Mouse (Mus musculus): ENCODE measurements around the gene Zfp536. TPM values are rescaled to one million over a fixed set of nuclear protein-coding genes. Genes with fewer than 3 reads are reported as not detected.

Zfp536 gene
- polyA plus RNA-seq, 1 experiment from 2014 or later, result 3.7 TPM

- Histone ChIP-seq H3K27me3 (ENCODE audit: insufficient read depth, low read length) (no peaks in the 10 kb centered on the region), H3K4me3 (replicated peaks; ENCODE audit: low read depth, low read length) (no peak overlapping the region), H3K4me2 (ENCODE audit: low read length) (no peak overlapping the region), H3K9ac (ENCODE audit: low read depth, low read length) (no peak overlapping the region), H3K36me3 (ENCODE audit: insufficient read depth, low read length) (no peaks in the 10 kb centered on the region), H3K4me1 (replicated peaks; ENCODE audit: insufficient read depth, low read length) (no peaks in the 10 kb centered on the region), H3K27ac (no peak overlapping the region), H3K9me3 (replicated peaks; ENCODE audit: low read length) (no peaks in the 10 kb centered on the region)
- no peak for ATAC-seq (replicated peaks; ENCODE audit: low FRiP score, low read depth)
- WGBS, result 66% methylated on average over 9 of the region's 9 CpGs
- no peak for DNase-seq (ENCODE audit: low spot score)
- no peak for TF ChIP-seq CTCF (IDR thresholded peaks at IDR 0.05; ENCODE audit: low read depth)
Measured at GRCm38 (mm10) chr7:37724002-37724790, 49.2 kb downstream of the Zfp536 start.

- ATAC-seq (replicated peaks; ENCODE audit: low FRiP score, low read depth), result no peak
- no peak for TF ChIP-seq CTCF (IDR thresholded peaks at IDR 0.05; ENCODE audit: low read depth)
- H3K9me3 ChIP-seq (replicated peaks; ENCODE audit: low read length), result no peaks in the 10 kb centered on the region
- WGBS, result 67% methylated on average over 7 of the region's 7 CpGs
- no peak overlapping the region for H3K4me2 ChIP-seq (ENCODE audit: low read length)
- no peak for DNase-seq (ENCODE audit: low spot score)
- H3K27me3 ChIP-seq (ENCODE audit: insufficient read depth, low read length), result no peaks in the 10 kb centered on the region
- H3K4me1 ChIP-seq (replicated peaks; ENCODE audit: insufficient read depth, low read length), result no peaks in the 10 kb centered on the region
- H3K4me3 ChIP-seq (replicated peaks; ENCODE audit: low read depth, low read length), result no peak overlapping the region
- H3K36me3 ChIP-seq (ENCODE audit: insufficient read depth, low read length), result no peaks in the 10 kb centered on the region
- no peak overlapping the region for H3K27ac ChIP-seq
- no peak overlapping the region for H3K9ac ChIP-seq (ENCODE audit: low read depth, low read length)
Measured at GRCm38 (mm10) chr7:37723191-37723592, 50.2 kb downstream of the Zfp536 start.

GRCm38 (mm10) chr7:37721676-37722075 is 51.8 kb downstream of the Zfp536 start:
- no peak overlapping the region for H3K27ac ChIP-seq
- H3K36me3 ChIP-seq (ENCODE audit: insufficient read depth, low read length), result no peaks in the 10 kb centered on the region
- H3K4me1 ChIP-seq (replicated peaks; ENCODE audit: insufficient read depth, low read length), result no peaks in the 10 kb centered on the region
- no peak for ATAC-seq (replicated peaks; ENCODE audit: low FRiP score, low read depth)
- H3K27me3 ChIP-seq (ENCODE audit: insufficient read depth, low read length), result no peaks in the 10 kb centered on the region
- H3K9me3 ChIP-seq (replicated peaks; ENCODE audit: low read length), result no peaks in the 10 kb centered on the region
- no peak overlapping the region for H3K4me3 ChIP-seq (replicated peaks; ENCODE audit: low read depth, low read length)
- H3K9ac ChIP-seq (ENCODE audit: low read depth, low read length), result no peak overlapping the region
- no peak overlapping the region for H3K4me2 ChIP-seq (ENCODE audit: low read length)
- no peak for DNase-seq (ENCODE audit: low spot score)
- TF ChIP-seq CTCF (IDR thresholded peaks at IDR 0.05; ENCODE audit: low read depth), result no peak
- WGBS, result 82% methylated on average over 4 of the region's 4 CpGs

GRCm38 (mm10) chr7:37718671-37719402 is 54.6 kb downstream of the Zfp536 start:
- no peak for ATAC-seq (replicated peaks; ENCODE audit: low FRiP score, low read depth)
- peak; percentile 65 for DNase-seq (ENCODE audit: low spot score)
- no peaks in the 10 kb centered on the region for H3K36me3 ChIP-seq (ENCODE audit: insufficient read depth, low read length)
- no peak overlapping the region for H3K27ac ChIP-seq
- no peaks in the 10 kb centered on the region for H3K4me1 ChIP-seq (replicated peaks; ENCODE audit: insufficient read depth, low read length)
- no peak overlapping the region for H3K9ac ChIP-seq (ENCODE audit: low read depth, low read length)
- no peak overlapping the region for H3K4me2 ChIP-seq (ENCODE audit: low read length)
- H3K4me3 ChIP-seq (replicated peaks; ENCODE audit: low read depth, low read length), result no peak overlapping the region
- no peaks in the 10 kb centered on the region for H3K27me3 ChIP-seq (ENCODE audit: insufficient read depth, low read length)
- WGBS, result 48% methylated on average over 15 of the region's 15 CpGs
- TF ChIP-seq CTCF (IDR thresholded peaks at IDR 0.05; ENCODE audit: low read depth), result no peak
- H3K9me3 ChIP-seq (replicated peaks; ENCODE audit: low read length), result no peaks in the 10 kb centered on the region

- TF ChIP-seq CTCF (IDR thresholded peaks at IDR 0.05; ENCODE audit: low read depth), result no peak
- Histone ChIP-seq H3K4me2 (ENCODE audit: low read length) (no peak overlapping the region), H3K9me3 (replicated peaks; ENCODE audit: low read length) (no peaks in the 10 kb centered on the region), H3K27me3 (ENCODE audit: insufficient read depth, low read length) (no peaks in the 10 kb centered on the region), H3K9ac (ENCODE audit: low read depth, low read length) (no peak overlapping the region), H3K27ac (no peak overlapping the region), H3K4me3 (replicated peaks; ENCODE audit: low read depth, low read length) (no peak overlapping the region), H3K36me3 (ENCODE audit: insufficient read depth, low read length) (no peaks in the 10 kb centered on the region), H3K4me1 (replicated peaks; ENCODE audit: insufficient read depth, low read length) (no peaks in the 10 kb centered on the region)
- DNase-seq (ENCODE audit: low spot score), result no peak
- no peak for ATAC-seq (replicated peaks; ENCODE audit: low FRiP score, low read depth)
- 92% methylated on average over 7 of the region's 7 CpGs for WGBS
Measured at GRCm38 (mm10) chr7:37717071-37717470, 56.4 kb downstream of the Zfp536 start.

- WGBS, result 70% methylated on average over 7 of the region's 7 CpGs
- no peak for TF ChIP-seq CTCF (IDR thresholded peaks at IDR 0.05; ENCODE audit: low read depth)
- Histone ChIP-seq H3K27me3 (ENCODE audit: insufficient read depth, low read length) (no peaks in the 10 kb centered on the region), H3K4me2 (ENCODE audit: low read length) (no peak overlapping the region), H3K27ac (no peak overlapping the region), H3K4me1 (replicated peaks; ENCODE audit: insufficient read depth, low read length) (no peaks in the 10 kb centered on the region), H3K4me3 (replicated peaks; ENCODE audit: low read depth, low read length) (no peak overlapping the region), H3K36me3 (ENCODE audit: insufficient read depth, low read length) (no peaks in the 10 kb centered on the region), H3K9ac (ENCODE audit: low read depth, low read length) (no peak overlapping the region), H3K9me3 (replicated peaks; ENCODE audit: low read length) (no peaks in the 10 kb centered on the region)
- ATAC-seq (replicated peaks; ENCODE audit: low FRiP score, low read depth), result no peak
- DNase-seq (ENCODE audit: low spot score), result no peak
Measured at GRCm38 (mm10) chr7:37716626-37717025, 56.8 kb downstream of the Zfp536 start.

Data from kidney, postnatal 0 days (tissue).